Mouse (Mus musculus): Measurements from ENCODE around the gene Defb41. TPM values are rescaled to one million over a fixed set of nuclear protein-coding genes. Genes with fewer than 3 reads are reported as not detected.

Defb41 gene
- polyA plus RNA-seq (2012; rRNA removed): 0.42 and 0.73 TPM in 2 replicates

- Histone ChIP-seq H3K27me3 (ENCODE audit: control insufficient read depth, insufficient read depth, low read length) (no peaks in the 10 kb centered on the region), H3K36me3 (ENCODE audit: control insufficient read depth, insufficient read depth, low read length) (no peaks in the 10 kb centered on the region), H3K4me1 (ENCODE audit: control insufficient read depth, insufficient read depth, low read length) (no peaks in the 10 kb centered on the region), H3K27ac (ENCODE audit: control insufficient read depth, insufficient read depth, low read depth, low read length) (no peak within 1 kb of the TSS), H3K4me3 (ENCODE audit: control insufficient read depth, low read depth, low read length) (no peak within 1 kb of the TSS)
- TF ChIP-seq CTCF (IDR thresholded peaks at IDR 0.05; ENCODE audit: control insufficient read depth, insufficient read depth, insufficient replicate concordance, low read depth, low read length): no peak
- no peak for TF ChIP-seq POLR2A (IDR thresholded peaks at IDR 0.05; ENCODE audit: control insufficient read depth, low read depth, low read length)
These were observed at the start of gene Defb41 for GRCm38 (mm10) chr1:18265038-18265437. TSS of gene Defb41 (minus strand) at chr1:18265138.

- Histone ChIP-seq H3K4me3 (ENCODE audit: control insufficient read depth, low read depth, low read length) (no peak overlapping the region), H3K27me3 (ENCODE audit: control insufficient read depth, insufficient read depth, low read length) (no peaks in the 10 kb centered on the region), H3K36me3 (ENCODE audit: control insufficient read depth, insufficient read depth, low read length) (no peaks in the 10 kb centered on the region), H3K4me1 (ENCODE audit: control insufficient read depth, insufficient read depth, low read length) (no peaks in the 10 kb centered on the region), H3K27ac (ENCODE audit: control insufficient read depth, insufficient read depth, low read depth, low read length) (no peak overlapping the region)
- TF ChIP-seq CTCF (IDR thresholded peaks at IDR 0.05; ENCODE audit: control insufficient read depth, insufficient read depth, insufficient replicate concordance, low read depth, low read length) (no peak), POLR2A (IDR thresholded peaks at IDR 0.05; ENCODE audit: control insufficient read depth, low read depth, low read length) (no peak)
These were observed 43.5 kb upstream of the Defb41 start for GRCm38 (mm10) chr1:18308474-18308829.

GRCm38 (mm10) chr1:18307545-18308473 is 42.9 kb upstream of the Defb41 start:
- no peaks in the 10 kb centered on the region for H3K36me3 ChIP-seq (ENCODE audit: control insufficient read depth, insufficient read depth, low read length)
- no peaks in the 10 kb centered on the region for H3K27me3 ChIP-seq (ENCODE audit: control insufficient read depth, insufficient read depth, low read length)
- no peak overlapping the region for H3K4me3 ChIP-seq (ENCODE audit: control insufficient read depth, low read depth, low read length)
- H3K27ac ChIP-seq (ENCODE audit: control insufficient read depth, insufficient read depth, low read depth, low read length): no peak overlapping the region
- TF ChIP-seq POLR2A (IDR thresholded peaks at IDR 0.05; ENCODE audit: control insufficient read depth, low read depth, low read length) (no peak), CTCF (IDR thresholded peaks at IDR 0.05; ENCODE audit: control insufficient read depth, insufficient read depth, insufficient replicate concordance, low read depth, low read length) (no peak)
- H3K4me1 ChIP-seq (ENCODE audit: control insufficient read depth, insufficient read depth, low read length): no peaks in the 10 kb centered on the region

- Histone ChIP-seq H3K4me1 (ENCODE audit: control insufficient read depth, insufficient read depth, low read length) (no peaks in the 10 kb centered on the region), H3K27ac (ENCODE audit: control insufficient read depth, insufficient read depth, low read depth, low read length) (no peak overlapping the region), H3K27me3 (ENCODE audit: control insufficient read depth, insufficient read depth, low read length) (no peaks in the 10 kb centered on the region), H3K36me3 (ENCODE audit: control insufficient read depth, insufficient read depth, low read length) (no peaks in the 10 kb centered on the region), H3K4me3 (ENCODE audit: control insufficient read depth, low read depth, low read length) (no peak overlapping the region)
- TF ChIP-seq POLR2A (IDR thresholded peaks at IDR 0.05; ENCODE audit: control insufficient read depth, low read depth, low read length) (no peak), CTCF (IDR thresholded peaks at IDR 0.05; ENCODE audit: control insufficient read depth, insufficient read depth, insufficient replicate concordance, low read depth, low read length) (no peak)
These were observed 27.6 kb upstream of the Defb41 start for GRCm38 (mm10) chr1:18292515-18292914.

GRCm38 (mm10) chr1:18288860-18289259 is 23.9 kb upstream of the Defb41 start:
- Histone ChIP-seq H3K27ac (ENCODE audit: control insufficient read depth, insufficient read depth, low read depth, low read length) (no peak overlapping the region), H3K4me3 (ENCODE audit: control insufficient read depth, low read depth, low read length) (no peak overlapping the region), H3K4me1 (ENCODE audit: control insufficient read depth, insufficient read depth, low read length) (no peaks in the 10 kb centered on the region), H3K36me3 (ENCODE audit: control insufficient read depth, insufficient read depth, low read length) (no peaks in the 10 kb centered on the region), H3K27me3 (ENCODE audit: control insufficient read depth, insufficient read depth, low read length) (no peaks in the 10 kb centered on the region)
- TF ChIP-seq POLR2A (IDR thresholded peaks at IDR 0.05; ENCODE audit: control insufficient read depth, low read depth, low read length) (no peak), CTCF (IDR thresholded peaks at IDR 0.05; ENCODE audit: control insufficient read depth, insufficient read depth, insufficient replicate concordance, low read depth, low read length) (no peak; the same call in 1 of the 2 replicates)

GRCm38 (mm10) chr1:18287371-18287770 is 22.4 kb upstream of the Defb41 start:
- Histone ChIP-seq H3K36me3 (ENCODE audit: control insufficient read depth, insufficient read depth, low read length) (no peaks in the 10 kb centered on the region), H3K4me3 (ENCODE audit: control insufficient read depth, low read depth, low read length) (no peak overlapping the region), H3K27me3 (ENCODE audit: control insufficient read depth, insufficient read depth, low read length) (no peaks in the 10 kb centered on the region), H3K4me1 (ENCODE audit: control insufficient read depth, insufficient read depth, low read length) (no peaks in the 10 kb centered on the region), H3K27ac (ENCODE audit: control insufficient read depth, insufficient read depth, low read depth, low read length) (no peak overlapping the region)
- TF ChIP-seq POLR2A (IDR thresholded peaks at IDR 0.05; ENCODE audit: control insufficient read depth, low read depth, low read length) (no peak), CTCF (IDR thresholded peaks at IDR 0.05; ENCODE audit: control insufficient read depth, insufficient read depth, insufficient replicate concordance, low read depth, low read length) (no peak)

- no peak overlapping the region for H3K27ac ChIP-seq (ENCODE audit: control insufficient read depth, insufficient read depth, low read depth, low read length)
- no peaks in the 10 kb centered on the region for H3K4me1 ChIP-seq (ENCODE audit: control insufficient read depth, insufficient read depth, low read length)
- H3K27me3 ChIP-seq (ENCODE audit: control insufficient read depth, insufficient read depth, low read length): no peaks in the 10 kb centered on the region
- TF ChIP-seq CTCF (IDR thresholded peaks at IDR 0.05; ENCODE audit: control insufficient read depth, insufficient read depth, insufficient replicate concordance, low read depth, low read length): no peak
- TF ChIP-seq POLR2A (IDR thresholded peaks at IDR 0.05; ENCODE audit: control insufficient read depth, low read depth, low read length): no peak
- no peak overlapping the region for H3K4me3 ChIP-seq (ENCODE audit: control insufficient read depth, low read depth, low read length)
- H3K36me3 ChIP-seq (ENCODE audit: control insufficient read depth, insufficient read depth, low read length): no peaks in the 10 kb centered on the region
These were observed 6.2 kb upstream of the Defb41 start for GRCm38 (mm10) chr1:18271095-18271494.
